Mouse (Mus musculus) MEL (cell line): ENCODE results near the gene Gm28729. TPM values are rescaled to one million over a fixed set of nuclear protein-coding genes. Genes with fewer than 3 reads are reported as not detected.

Experiments
- DNase-seq: peaks from one replicate; pipeline ENCODE4 v3.0.0; 2011; ENCODE audit warnings: low read depth, low spot score
- H3K27ac ChIP-seq: 2 replicates; pipeline ENCODE4 v1.5.1; 2012; ENCODE audit warnings: low read depth, mild to moderate bottlenecking, control low read depth, low read length, moderate library complexity; ENCODE audit not compliant: control insufficient read depth
- H3K27me3 ChIP-seq, 2 experiments: fragments of 150-350 bp in 1 of 2; sonication (generic) in 1 of 2; 2 replicates each; pipeline ENCODE4 v1.6.1; 2012; ENCODE audit warnings: low read length in 2 of 2, mild to moderate bottlenecking in 2 of 2, improper control_type of control experiment in 1 of 2, moderate library complexity in 1 of 2; ENCODE audit not compliant: insufficient read depth in 2 of 2, control insufficient read depth in 1 of 2
- H3K36me3 ChIP-seq, 2 experiments: 2 replicates each; pipeline ENCODE4 v1.6.1; 2012 to 2014; ENCODE audit warnings: low read length in 2 of 2, improper control_type of control experiment in 1 of 2, inconsistent platforms in 1 of 2, mild to moderate bottlenecking in 1 of 2; ENCODE audit not compliant: insufficient read depth in 2 of 2, control insufficient read depth in 1 of 2
- H3K4me1 ChIP-seq, 2 experiments: fragments of 150-350 bp in 1 of 2; sonication (generic) in 1 of 2; 2 replicates each; pipeline ENCODE4 v1.6.1; 2012; ENCODE audit warnings: low read length in 2 of 2, improper control_type of control experiment in 1 of 2, mild to moderate bottlenecking in 1 of 2; ENCODE audit not compliant: insufficient read depth in 2 of 2, control insufficient read depth in 1 of 2
- H3K4me3 ChIP-seq, 2 experiments: fragments of 150-350 bp in 1 of 2; sonication (generic) in 1 of 2; 2 replicates each; pipeline ENCODE4 v1.5.1; 2012; ENCODE audit warnings: low read depth in 2 of 2, low read length in 2 of 2, mild to moderate bottlenecking in 2 of 2, moderate library complexity in 2 of 2, control low read depth in 1 of 2, improper control_type of control experiment in 1 of 2; ENCODE audit not compliant: control insufficient read depth in 1 of 2, insufficient read depth in 1 of 2
- H3K79me2 ChIP-seq: 2 replicates; pipeline ENCODE4 v1.6.1; 2012; ENCODE audit warnings: mild to moderate bottlenecking, low read length, moderate library complexity; ENCODE audit not compliant: control insufficient read depth, poor library complexity, insufficient read depth
- H3K9ac ChIP-seq: 2 replicates; pipeline ENCODE4 v1.6.1; 2012; ENCODE audit warnings: low read depth, mild to moderate bottlenecking, control low read depth, low read length, moderate library complexity; ENCODE audit not compliant: control insufficient read depth, poor library complexity, severe bottlenecking
- H3K9me3 ChIP-seq: fragments of 150-350 bp; sonication (generic); replicated peaks from 2 replicates; pipeline ENCODE4 v1.6.1; 2012; ENCODE audit warnings: mild to moderate bottlenecking, low read length, improper control_type of control experiment, moderate library complexity; ENCODE audit not compliant: insufficient read depth
- CHD1 ChIP-seq: IDR thresholded peaks from 2 replicates; pipeline ENCODE4 v1.6.1; 2012; ENCODE audit warnings: low read depth, mild to moderate bottlenecking, inconsistent platforms, low read length, improper control_type of control experiment
- ELF1 ChIP-seq: IDR thresholded peaks from 2 replicates; pipeline ENCODE4 v1.6.1; 2014; ENCODE audit warnings: low read depth, mild to moderate bottlenecking, inconsistent platforms, low read length, improper control_type of control experiment, moderate library complexity
- EP300 ChIP-seq, 2 experiments: IDR thresholded peaks; 2 replicates each; pipeline ENCODE4 v1.6.1; 2011; ENCODE audit warnings: improper control_type of control experiment in 2 of 2, low read length in 2 of 2, low read depth in 1 of 2, mild to moderate bottlenecking in 1 of 2
- ETS1 ChIP-seq: IDR thresholded peaks from 2 replicates; pipeline ENCODE4 v1.6.1; 2012; ENCODE audit warnings: low read depth, mild to moderate bottlenecking, inconsistent platforms, low read length, improper control_type of control experiment, moderate library complexity
- GATA1 ChIP-seq: IDR thresholded peaks from 2 replicates; pipeline ENCODE4 v1.6.1; 2011; ENCODE audit warnings: low read depth, low read length, improper control_type of control experiment
- HCFC1 ChIP-seq: IDR thresholded peaks from 2 replicates; pipeline ENCODE4 v1.6.1; 2012; ENCODE audit warnings: low read depth, mild to moderate bottlenecking, inconsistent platforms, low read length, improper control_type of control experiment, moderate library complexity
- JUND ChIP-seq: IDR thresholded peaks from 2 replicates; pipeline ENCODE4 v1.6.1; 2011; ENCODE audit warnings: low read depth, mild to moderate bottlenecking, improper control_type of control experiment, low read length
- KAT2A ChIP-seq: conservative IDR thresholded peaks from 2 replicates; pipeline ENCODE4 v1.6.1; 2012; ENCODE audit warnings: low read depth, low read length, improper control_type of control experiment, inconsistent platforms
- MAZ ChIP-seq: IDR thresholded peaks from 2 replicates; pipeline ENCODE4 v1.6.1; 2012; ENCODE audit warnings: low read depth, mild to moderate bottlenecking, inconsistent platforms, low read length, improper control_type of control experiment
- MEF2A ChIP-seq: IDR thresholded peaks from 2 replicates; pipeline ENCODE4 v1.6.1; 2014; ENCODE audit warnings: low read depth, mild to moderate bottlenecking, inconsistent platforms, low read length, improper control_type of control experiment; ENCODE audit not compliant: poor library complexity, insufficient replicate concordance, severe bottlenecking; ENCODE audit errors: extremely low read depth
- MXI1 ChIP-seq: IDR thresholded peaks from 2 replicates; pipeline ENCODE4 v1.6.1; 2011; ENCODE audit warnings: mild to moderate bottlenecking, low read depth, low read length, improper control_type of control experiment
- MYC ChIP-seq: IDR thresholded peaks from 2 replicates; pipeline ENCODE4 v1.6.1; 2011; ENCODE audit warnings: low read depth, mild to moderate bottlenecking, low read length, improper control_type of control experiment, moderate library complexity
- POLR2A ChIP-seq, 2 experiments: IDR thresholded peaks; 2 replicates each; pipeline ENCODE4 v1.6.1; 2011 to 2012; ENCODE audit warnings: low read length in 2 of 2, mild to moderate bottlenecking in 2 of 2, control low read depth in 1 of 2, improper control_type of control experiment in 1 of 2, low read depth in 1 of 2, moderate library complexity in 1 of 2; ENCODE audit not compliant: control insufficient read depth in 1 of 2, insufficient read depth in 1 of 2, poor library complexity in 1 of 2
- POLR2AphosphoS5 ChIP-seq: IDR thresholded peaks from 2 replicates; pipeline ENCODE4 v1.6.1; 2012; ENCODE audit warnings: low read depth, borderline replicate concordance, mild to moderate bottlenecking, inconsistent platforms, low read length, moderate library complexity, mixed read lengths
- RAD21 ChIP-seq: IDR thresholded peaks from 2 replicates; pipeline ENCODE4 v1.6.1; 2011; ENCODE audit warnings: mild to moderate bottlenecking, low read depth, low read length, improper control_type of control experiment
- RCOR1 ChIP-seq: IDR thresholded peaks from 2 replicates; pipeline ENCODE4 v1.6.1; 2012; ENCODE audit warnings: low read depth, mild to moderate bottlenecking, inconsistent platforms, low read length, improper control_type of control experiment
- SIN3A ChIP-seq: IDR thresholded peaks from 2 replicates; pipeline ENCODE4 v1.6.1; 2012; ENCODE audit warnings: low read length, improper control_type of control experiment, inconsistent platforms
- SMC3 ChIP-seq: IDR thresholded peaks from 2 replicates; pipeline ENCODE4 v1.6.1; 2011; ENCODE audit warnings: low read depth, low read length, improper control_type of control experiment
- TAL1 ChIP-seq: IDR thresholded peaks from 2 replicates; pipeline ENCODE4 v1.6.1; 2012; ENCODE audit warnings: mild to moderate bottlenecking, inconsistent platforms, low read length, moderate library complexity, mixed read lengths
- TBP ChIP-seq: IDR thresholded peaks from 2 replicates; pipeline ENCODE4 v1.8.0; 2011; ENCODE audit warnings: low read depth, low read length, improper control_type of control experiment
- USF1 ChIP-seq: IDR thresholded peaks from 2 replicates; pipeline ENCODE4 v1.6.1; 2014; ENCODE audit warnings: low read depth, mild to moderate bottlenecking, inconsistent platforms, low read length, improper control_type of control experiment, moderate library complexity
- USF2 ChIP-seq, 2 experiments: IDR thresholded peaks; 2 replicates each; pipeline ENCODE4 v1.6.1; 2011 to 2012; ENCODE audit warnings: improper control_type of control experiment in 2 of 2, low read length in 2 of 2, borderline replicate concordance in 1 of 2, inconsistent platforms in 1 of 2, low read depth in 1 of 2, mild to moderate bottlenecking in 1 of 2; ENCODE audit not compliant: insufficient read depth in 1 of 2
- ZC3H11A ChIP-seq: IDR thresholded peaks from 2 replicates; pipeline ENCODE4 v1.6.1; 2012; ENCODE audit warnings: low read depth, mild to moderate bottlenecking, inconsistent platforms, low read length, improper control_type of control experiment
- ZKSCAN1 ChIP-seq: IDR thresholded peaks from 2 replicates; pipeline ENCODE4 v1.6.1; 2012; ENCODE audit warnings: low read depth, mild to moderate bottlenecking, inconsistent platforms, low read length, improper control_type of control experiment, moderate library complexity
- ZMIZ1 ChIP-seq: IDR thresholded peaks from 2 replicates; pipeline ENCODE4 v1.6.1; 2012; ENCODE audit warnings: low read depth, mild to moderate bottlenecking, inconsistent platforms, low read length, improper control_type of control experiment, moderate library complexity
- ZNF384 ChIP-seq: IDR thresholded peaks from 2 replicates; pipeline ENCODE4 v1.6.1; 2012; ENCODE audit warnings: low read depth, mild to moderate bottlenecking, inconsistent platforms, low read length, improper control_type of control experiment
- polyA plus RNA-seq, 2 experiments: library from polyadenylated mRNA; stranded (reverse) in 1 of 2; unstranded in 1 of 2; fragments of >175 nt in 1 of 2; fragments of >200 nt in 1 of 2; gene quantifications; 2 replicates each; pipeline versions ENCODE4 v1.2.1 to v1.2.4; 2012; ENCODE audit warnings: low replicate concordance in 2 of 2, low read depth in 1 of 2; ENCODE audit not compliant: insufficient read length in 2 of 2, insufficient read depth in 1 of 2, missing spikeins in 1 of 2
- total RNA-seq: library from RNA; depleted of rRNA; stranded (reverse); fragments of 300-350 nt; gene quantifications from 2 replicates; pipeline ENCODE4 v1.2.3, GENCODE M21; 2012

Gm28729 gene
- total and polyA plus RNA-seq, 3 experiments, result not detected

DNA sequence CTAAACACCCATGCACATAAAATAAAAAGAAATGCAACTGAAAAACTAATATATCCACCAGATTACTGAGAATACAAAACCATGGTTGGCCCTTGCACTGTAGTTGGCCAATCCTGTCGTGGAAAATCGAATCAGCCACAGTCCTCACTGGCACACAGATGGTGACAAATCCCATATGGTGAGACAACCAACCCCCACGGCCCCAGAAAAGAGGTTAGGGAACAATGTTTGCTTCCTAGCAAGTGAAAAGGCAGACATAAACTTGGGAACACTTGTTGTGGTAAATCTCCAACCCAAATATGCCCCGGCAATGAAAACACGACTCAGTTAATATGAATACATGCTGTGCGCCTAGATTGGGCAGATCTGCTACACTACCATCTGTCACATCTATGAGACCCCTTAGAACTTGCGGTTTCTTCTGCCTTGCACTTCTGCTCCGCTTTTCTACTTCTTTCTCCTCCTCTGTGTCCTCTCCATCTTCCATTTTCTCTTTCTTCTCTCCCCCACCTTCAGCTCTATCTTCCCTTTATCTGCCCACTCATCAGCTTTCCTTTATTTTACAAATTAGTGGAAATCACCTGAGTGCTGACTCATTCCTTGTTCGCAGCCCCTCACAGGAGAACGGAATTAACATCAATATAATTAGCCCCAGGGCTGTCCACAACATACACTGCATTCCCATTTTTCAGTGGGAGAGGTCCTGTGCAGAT is 5.1 kb upstream of the Gm28729 start:
- no peak overlapping the region for H3K27ac ChIP-seq
- TF ChIP-seq MEF2A (no peak), USF1 (no peak), JUND (no peak), ZKSCAN1 (no peak), ZMIZ1 (no peak), ZNF384 (no peak), TAL1 (no peak), USF2 (IDR thresholded peaks at IDR 0.05; ENCODE audit: borderline replicate concordance in 1 of 2, insufficient read depth in 1 of 2, low read depth in 1 of 2, low read length in 2 of 2) (no peak), ELF1 (no peak), GATA1 (no peak), TBP (no peak), MXI1 (no peak), MAZ (no peak), RAD21 (no peak), EP300 (IDR thresholded peaks at IDR 0.05; ENCODE audit: low read depth in 1 of 2, low read length in 2 of 2) (no peak), POLR2A (IDR thresholded peaks at IDR 0.05; ENCODE audit: control insufficient read depth in 1 of 2, insufficient read depth in 1 of 2, low read depth in 1 of 2, low read length in 2 of 2, poor library complexity in 1 of 2) (no peak)
- TF ChIP-seq, all 39 proteins: peak for 0
- H3K9me3 ChIP-seq, result no peaks in the 10 kb centered on the region
- no peak overlapping the region for H3K4me3 ChIP-seq
- no peaks in the 10 kb centered on the region; a peak in 1 of 4 replicates for H3K36me3 ChIP-seq
- H3K79me2 ChIP-seq, result no peaks in the 10 kb centered on the region
- H3K4me1 ChIP-seq, result peaks cover 0 to 9% of the 10 kb centered on the region in 2 experiments; a peak in 2 of 4 replicates
- H3K9ac ChIP-seq, result no peak overlapping the region
- DNase-seq, result no peak
- H3K27me3 ChIP-seq, result no peaks in the 10 kb centered on the region

DNA sequence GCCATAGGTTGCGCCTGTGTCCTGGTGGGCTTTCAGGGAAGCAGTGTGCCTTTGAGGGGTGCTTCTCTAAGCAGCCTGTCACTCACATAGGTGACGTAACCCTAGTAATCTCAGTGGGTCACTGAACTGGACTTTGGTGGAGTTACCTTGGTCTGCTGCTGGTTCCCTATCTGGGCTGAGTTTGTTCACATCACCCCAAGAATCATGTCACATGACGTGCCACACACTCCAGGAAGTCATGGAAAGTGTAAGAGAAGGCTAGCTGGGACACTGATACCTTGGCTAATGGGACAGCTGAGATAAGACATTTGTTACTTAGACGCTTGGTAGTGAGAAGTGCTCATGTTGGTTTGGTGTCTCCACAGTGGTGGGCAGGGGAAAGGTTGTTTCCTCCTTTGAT is 947 bp upstream of the Gm28729 start:
- H3K79me2 ChIP-seq, result no peaks in the 10 kb centered on the region
- H3K27ac ChIP-seq, result no peak overlapping the region
- no peak overlapping the region for H3K9ac ChIP-seq
- H3K27me3 ChIP-seq, result no peaks in the 10 kb centered on the region
- DNase-seq, result peak; percentile 40
- H3K36me3 ChIP-seq, result no peaks in the 10 kb centered on the region; a peak in 1 of 4 replicates
- peaks cover 0 to 9% of the 10 kb centered on the region in 2 experiments; a peak in 2 of 4 replicates for H3K4me1 ChIP-seq
- H3K4me3 ChIP-seq, result no peak overlapping the region
- no peaks in the 10 kb centered on the region for H3K9me3 ChIP-seq
- no peak for TF ChIP-seq HCFC1
- no peak for TF ChIP-seq KAT2A
- no peak for TF ChIP-seq POLR2A (IDR thresholded peaks at IDR 0.05; ENCODE audit: control insufficient read depth in 1 of 2, insufficient read depth in 1 of 2, low read depth in 1 of 2, low read length in 2 of 2, poor library complexity in 1 of 2)
- TF ChIP-seq CHD1, result no peak
- TF ChIP-seq GATA1, result peak; percentile 11; the same call in 1 of the 2 replicates
- no peak for TF ChIP-seq SMC3
- no peak for TF ChIP-seq RCOR1
- no peak for TF ChIP-seq ETS1
- TF ChIP-seq MYC, result no peak
- TF ChIP-seq ZKSCAN1, result no peak
- TF ChIP-seq USF1, result peak; percentile 77
- no peak for TF ChIP-seq ZC3H11A
- TF ChIP-seq SIN3A, result no peak
- TF ChIP-seq USF2 (IDR thresholded peaks at IDR 0.05; ENCODE audit: borderline replicate concordance in 1 of 2, insufficient read depth in 1 of 2, low read depth in 1 of 2, low read length in 2 of 2), result no peak
- TF ChIP-seq POLR2AphosphoS5, result no peak
